Mouse (Mus musculus) T-helper 1 cell (primary cell): ENCODE data around the gene Gas6.

ENCODE experiments used
- in situ Hi-C: fragments of 300-600 bp; cut with MboI, MseI; formaldehyde crosslinking; loops from one replicate; pipeline ENCODE4 v1.15.1; 2025; ENCODE audit warnings: high pct_unique_total_duplicates

Gas6 gene

DNA sequence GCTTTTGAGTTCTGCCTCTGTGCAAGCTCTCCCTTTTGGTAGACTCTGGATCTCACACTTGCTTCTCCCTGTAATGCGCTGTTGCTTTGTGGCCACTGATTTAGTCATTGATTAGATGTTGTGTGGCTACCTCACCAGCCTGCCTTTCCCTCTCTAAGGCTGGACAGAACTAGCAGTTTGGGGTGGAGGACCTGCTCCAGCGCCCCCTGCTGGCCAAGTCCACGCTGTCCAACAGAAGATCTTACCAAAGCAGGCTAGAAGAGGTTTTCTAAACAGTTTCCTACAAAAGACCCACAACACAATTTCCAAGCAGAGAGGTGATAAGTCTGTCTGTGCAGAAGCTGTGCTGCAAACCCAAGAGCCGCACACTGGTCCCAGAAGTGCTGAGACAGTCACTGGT lies 32.4 kb downstream of the Gas6 start:
- in situ Hi-C loops = no loop called here

GRCm38 (mm10) chr8:13461085-13461765 lies 33.1 kb downstream of the Gas6 start:
- in situ Hi-C loops = no loop called here

DNA sequence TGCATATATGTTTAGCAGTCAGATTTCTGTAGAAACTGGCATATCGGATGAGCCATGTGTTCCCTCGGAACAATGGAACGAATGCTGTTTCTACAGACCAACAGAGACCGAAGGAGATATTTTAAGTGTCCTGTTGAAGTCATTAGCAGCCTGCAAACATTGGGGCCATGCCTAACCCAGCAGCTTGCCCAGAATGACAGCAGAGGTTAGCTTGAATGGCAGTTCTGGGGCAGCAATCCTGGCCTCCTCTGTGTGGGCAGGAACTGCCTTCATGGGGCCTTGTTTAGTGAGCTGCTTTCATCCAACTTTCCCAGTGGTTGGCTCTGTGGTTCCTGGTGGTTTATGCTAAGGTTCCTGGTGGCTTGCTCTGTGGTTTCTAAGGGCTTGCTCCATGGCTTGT lies 34.9 kb downstream of the Gas6 start:
- in situ Hi-C loops = no loop called here

DNA sequence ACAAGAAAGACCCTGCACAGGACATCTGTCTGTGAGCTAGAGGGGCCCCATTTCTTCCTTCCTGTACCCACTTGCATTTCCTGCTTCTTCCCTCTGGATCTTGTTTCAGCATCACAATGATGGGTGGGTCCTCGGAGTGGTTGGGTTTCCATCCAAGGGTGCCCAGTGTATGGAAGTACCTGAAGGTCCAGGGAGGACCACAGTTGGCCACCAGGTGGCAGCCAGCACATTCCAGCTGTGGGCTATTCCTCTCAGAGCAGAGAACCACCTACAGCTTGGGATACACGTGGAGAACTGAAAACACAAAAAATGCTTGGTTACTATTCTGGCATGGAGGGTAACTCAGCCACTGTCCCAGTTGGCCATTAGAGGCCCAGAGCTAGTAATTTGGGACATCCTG lies 39.0 kb downstream of the Gas6 start:
- in situ Hi-C loops = no loop called here

GRCm38 (mm10) chr8:13454341-13455113 lies 39.8 kb downstream of the Gas6 start:
- in situ Hi-C loops = no loop called here

DNA sequence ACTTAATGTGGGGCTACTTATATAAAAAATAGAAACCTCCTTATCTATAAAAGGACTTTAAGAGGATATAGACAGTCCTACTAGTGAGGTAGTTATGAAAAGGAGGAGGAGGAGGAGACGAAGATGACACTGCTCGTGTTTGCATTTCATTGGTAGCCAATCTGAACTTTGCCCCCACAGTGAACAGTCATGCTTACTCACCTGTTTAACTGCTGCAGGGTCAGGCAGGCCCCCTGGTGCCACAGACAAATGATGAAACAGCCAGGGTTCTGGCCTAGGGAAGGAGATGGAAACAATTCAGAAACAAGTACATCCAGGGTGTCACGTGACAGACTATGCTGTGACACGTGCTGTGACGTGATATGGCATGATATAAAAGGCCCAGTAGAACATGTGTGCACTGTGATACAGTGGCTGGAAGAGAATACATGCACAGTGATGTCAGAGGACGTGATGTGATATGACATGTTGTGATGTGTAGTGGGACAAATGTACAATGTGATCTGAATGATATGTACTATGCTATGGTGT lies 42.5 kb downstream of the Gas6 start:
- in situ Hi-C loops = no loop called here

GRCm38 (mm10) chr8:13448145-13448544 lies 46.1 kb downstream of the Gas6 start:
- in situ Hi-C loops = no loop called here

DNA sequence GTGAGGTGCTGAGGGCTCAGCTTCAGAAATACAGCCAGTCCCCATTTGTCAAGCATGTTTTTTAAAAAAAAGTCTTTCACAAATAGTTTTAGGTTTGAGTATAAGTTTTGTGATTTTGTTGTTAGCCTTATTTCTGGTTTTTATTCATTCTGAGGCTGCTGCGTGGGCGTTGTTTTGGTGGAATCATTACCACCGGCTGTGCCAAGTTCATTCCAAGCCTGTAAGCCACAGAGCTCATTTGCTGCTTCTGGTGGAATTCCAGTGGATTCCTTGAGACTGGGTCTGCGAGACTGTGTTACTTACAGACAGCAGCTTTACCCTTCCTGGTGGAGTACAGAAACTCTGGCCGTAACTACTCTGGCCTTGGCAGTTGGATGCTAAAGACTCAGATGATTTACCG lies 47.8 kb downstream of the Gas6 start:
- in situ Hi-C loops = no loop called here

GRCm38 (mm10) chr8:13442152-13442551 lies 52.1 kb downstream of the Gas6 start:
- in situ Hi-C loops = no loop called here

DNA sequence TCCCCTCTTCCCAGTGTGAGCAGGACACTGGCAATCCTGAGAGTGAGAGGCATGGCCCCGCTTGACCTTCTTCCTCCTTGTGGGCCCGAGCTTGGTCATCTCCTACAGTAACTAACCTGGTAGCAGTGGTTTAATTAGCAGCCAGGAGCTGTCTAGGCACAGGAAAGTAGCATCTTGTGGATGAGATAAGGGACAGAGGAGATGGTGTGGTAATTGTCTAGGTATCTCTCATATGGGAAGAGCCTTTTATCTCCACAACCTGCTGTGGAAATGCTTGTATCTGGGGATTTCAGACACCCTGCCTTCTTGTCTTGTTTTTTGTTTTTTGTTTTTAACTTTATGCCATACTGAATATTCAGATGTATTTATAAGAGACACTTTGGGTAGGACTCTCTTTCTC lies 56.8 kb downstream of the Gas6 start:
- in situ Hi-C loops = no loop called here

- in situ Hi-C loops = no loop called here
These were observed 58.2 kb downstream of the Gas6 start for GRCm38 (mm10) chr8:13436052-13436451.

- in situ Hi-C loops = no loop called here
These were observed 59.4 kb downstream of the Gas6 start, which contains the start of gene Tmem255b for GRCm38 (mm10) chr8:13434889-13435288. Tmem255b (plus strand) TSS chr8:13435189.

DNA sequence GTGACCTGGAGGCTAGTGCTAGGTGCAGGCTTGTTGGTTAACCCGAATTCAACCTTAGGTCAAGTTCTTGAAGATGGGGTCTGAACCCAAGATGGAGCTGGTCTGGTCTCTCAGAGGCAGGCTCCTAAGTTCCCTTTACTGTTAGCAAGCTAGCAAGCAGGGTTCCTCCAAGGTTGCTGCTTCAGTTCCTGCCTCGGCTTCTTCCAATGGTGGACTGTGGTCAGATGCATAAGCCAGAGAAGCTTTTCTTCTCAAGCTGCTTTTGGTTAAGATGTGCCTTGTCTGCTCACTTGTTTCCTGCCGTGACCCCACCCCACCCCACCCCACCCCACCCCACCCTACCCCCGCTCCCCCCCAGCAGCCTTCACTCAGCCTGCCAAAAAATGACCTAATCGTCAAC lies 61.2 kb downstream of the Gas6 start:
- in situ Hi-C loops = no loop called here

DNA sequence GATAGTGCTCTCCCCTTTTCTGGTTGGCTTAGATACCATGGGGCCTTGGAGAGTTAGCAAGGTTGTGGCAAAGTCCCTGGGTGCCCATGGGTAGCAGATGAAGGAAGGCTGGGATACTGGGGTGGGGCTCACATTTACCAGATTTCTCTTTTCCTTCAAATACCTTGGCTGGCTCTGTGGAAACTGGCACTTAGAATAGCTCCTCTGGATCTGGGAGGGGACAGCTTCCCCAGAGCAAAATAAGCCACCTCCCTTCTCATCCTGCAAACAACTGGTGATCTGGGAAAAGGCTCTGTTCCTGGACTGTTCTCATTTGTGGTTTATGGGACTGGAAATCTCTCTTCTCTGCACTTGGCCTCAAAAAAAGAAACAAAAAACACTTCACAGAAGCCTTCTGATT lies 63.4 kb downstream of the Gas6 start:
- in situ Hi-C loops = no loop called here

DNA sequence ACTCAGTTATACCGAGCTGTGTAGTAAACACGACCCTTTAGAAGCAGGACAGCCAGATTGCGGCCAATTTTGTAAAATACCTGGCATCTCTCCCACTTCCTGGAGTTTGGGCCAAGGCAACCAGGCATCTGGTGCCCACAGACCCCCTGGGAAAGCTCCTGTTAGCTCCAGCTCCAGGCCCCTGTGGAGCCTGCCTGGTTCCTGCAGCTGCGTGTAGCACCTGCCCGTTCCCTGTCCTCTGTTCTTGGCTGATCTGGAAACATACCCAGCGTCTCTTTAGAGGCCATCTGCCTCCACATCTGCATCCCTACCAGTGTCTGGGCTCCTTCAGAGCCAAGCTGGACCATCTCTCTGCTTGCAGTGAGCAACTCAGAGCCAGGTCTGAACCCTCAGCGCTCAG lies 63.9 kb downstream of the Gas6 start:
- in situ Hi-C loops = no loop called here

DNA sequence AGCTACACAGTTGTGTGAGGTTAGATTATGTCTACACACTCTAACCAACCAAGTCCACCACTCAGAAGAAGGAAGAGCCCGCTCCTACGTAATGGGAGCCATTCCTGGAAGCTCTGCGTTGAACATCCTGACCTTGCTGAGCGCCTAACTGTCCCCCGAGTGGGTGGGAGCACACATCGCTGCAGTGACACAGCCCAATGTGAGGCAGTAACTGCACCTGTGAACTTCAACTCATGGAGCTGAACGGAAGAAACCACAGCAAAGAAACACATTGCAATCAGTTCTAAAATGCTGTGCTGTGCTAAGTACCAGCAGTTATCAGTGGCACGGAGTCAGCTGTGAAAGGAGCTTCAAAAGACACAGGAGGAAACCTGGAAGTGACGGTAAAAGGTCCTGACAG lies 66.1 kb downstream of the Gas6 start:
- in situ Hi-C loops = no loop called here

- in situ Hi-C loops = no loop called here
These were observed 66.9 kb downstream of the Gas6 start for GRCm38 (mm10) chr8:13427351-13427750.

DNA sequence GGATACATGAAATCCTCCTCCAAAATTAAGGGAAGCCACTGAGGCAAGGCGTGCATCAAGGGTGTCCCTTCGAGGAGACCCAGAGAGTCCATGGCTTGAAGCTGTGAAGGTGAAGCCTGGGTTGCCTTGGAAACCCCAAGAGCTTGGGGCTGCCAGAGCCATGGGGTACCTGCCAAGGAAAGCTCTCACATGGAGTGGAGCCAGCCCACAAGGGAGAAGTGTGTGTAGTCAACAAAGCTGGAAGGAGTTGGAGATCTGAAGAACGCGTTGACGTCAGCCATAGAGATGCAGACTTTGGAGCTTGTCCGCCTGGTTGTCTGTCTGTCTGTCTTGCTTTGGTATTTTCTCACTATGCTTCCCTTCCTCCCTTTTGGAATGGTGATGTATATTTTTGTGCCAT lies 73.3 kb downstream of the Gas6 start:
- in situ Hi-C loops = loop anchor here (5.0 kb wide), 1 partner anchor 336 kb away; the partner anchor contains the start of gene Cdc16

DNA sequence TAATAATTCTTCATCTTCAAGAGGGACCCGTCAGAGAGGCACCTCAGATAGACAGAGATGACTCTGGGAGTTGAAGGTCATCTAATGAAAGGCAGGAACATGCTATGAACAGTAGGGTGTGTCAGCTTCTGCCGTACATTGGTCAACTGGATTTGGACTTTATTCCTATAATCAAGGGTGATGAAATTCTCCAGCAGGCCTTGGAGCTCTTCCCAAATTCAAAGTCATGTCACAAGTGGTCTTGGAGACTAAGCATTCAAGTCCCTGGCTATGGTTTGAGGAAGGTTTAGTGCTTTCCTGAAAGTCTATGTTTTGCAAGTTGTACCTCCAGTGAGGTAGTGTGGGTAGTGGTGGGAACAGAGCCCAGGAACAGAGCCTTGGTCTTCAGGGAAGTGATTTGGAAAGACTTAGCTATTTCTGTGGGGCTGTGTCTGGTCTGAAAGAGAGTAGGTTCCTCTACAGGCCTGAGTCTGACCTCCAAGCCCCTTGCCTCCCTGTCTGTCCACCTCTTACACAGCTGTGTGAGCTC lies 75.1 kb downstream of the Gas6 start:
- in situ Hi-C loops = no loop called here

DNA sequence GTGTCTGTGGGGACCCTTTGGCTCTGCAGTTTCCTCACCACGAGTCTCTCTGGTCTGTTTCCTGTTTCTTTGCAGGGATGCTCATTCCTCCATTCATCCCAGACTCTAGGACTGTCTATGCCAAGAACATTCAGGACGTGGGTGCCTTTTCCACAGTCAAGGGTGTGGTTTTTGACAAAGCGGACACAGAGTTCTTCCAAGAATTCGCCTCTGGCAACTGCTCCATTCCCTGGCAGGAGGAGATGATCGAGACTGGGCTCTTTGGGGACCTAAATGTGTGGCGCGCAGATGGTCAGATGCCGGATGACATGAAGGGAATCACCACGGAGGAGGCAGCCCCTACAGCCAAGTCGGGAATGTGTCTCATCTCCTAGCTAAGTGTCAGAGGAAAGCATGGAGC lies 78.4 kb downstream of the Gas6 start:
- in situ Hi-C loops = no loop called here
